Mouse (Mus musculus) MEL (cell line): ENCODE measurements around the gene Nyap2. TPM values are rescaled to one million over a fixed set of nuclear protein-coding genes. Genes with fewer than 3 reads are reported as not detected.
A peak's percentile ranks its signal among the peaks of the same experiment; 100 is the strongest.

Source experiments
- DNase-seq: peaks from one replicate; pipeline ENCODE4 v3.0.0; 2011; ENCODE audit warnings: low read depth, low spot score
- H3K27ac ChIP-seq: 2 replicates; pipeline ENCODE4 v1.5.1; 2012; ENCODE audit warnings: low read depth, mild to moderate bottlenecking, control low read depth, low read length, moderate library complexity; ENCODE audit not compliant: control insufficient read depth
- H3K27me3 ChIP-seq, 2 experiments: fragments of 150-350 bp in 1 of 2; sonication (generic) in 1 of 2; 2 replicates each; pipeline ENCODE4 v1.6.1; 2012; ENCODE audit warnings: low read length in 2 of 2, mild to moderate bottlenecking in 2 of 2, improper control_type of control experiment in 1 of 2, moderate library complexity in 1 of 2; ENCODE audit not compliant: insufficient read depth in 2 of 2, control insufficient read depth in 1 of 2
- H3K36me3 ChIP-seq, 2 experiments: 2 replicates each; pipeline ENCODE4 v1.6.1; 2012 to 2014; ENCODE audit warnings: low read length in 2 of 2, improper control_type of control experiment in 1 of 2, inconsistent platforms in 1 of 2, mild to moderate bottlenecking in 1 of 2; ENCODE audit not compliant: insufficient read depth in 2 of 2, control insufficient read depth in 1 of 2
- H3K4me1 ChIP-seq, 2 experiments: fragments of 150-350 bp in 1 of 2; sonication (generic) in 1 of 2; 2 replicates each; pipeline ENCODE4 v1.6.1; 2012; ENCODE audit warnings: low read length in 2 of 2, improper control_type of control experiment in 1 of 2, mild to moderate bottlenecking in 1 of 2; ENCODE audit not compliant: insufficient read depth in 2 of 2, control insufficient read depth in 1 of 2
- H3K4me3 ChIP-seq, 2 experiments: fragments of 150-350 bp in 1 of 2; sonication (generic) in 1 of 2; 2 replicates each; pipeline ENCODE4 v1.5.1; 2012; ENCODE audit warnings: low read depth in 2 of 2, low read length in 2 of 2, mild to moderate bottlenecking in 2 of 2, moderate library complexity in 2 of 2, control low read depth in 1 of 2, improper control_type of control experiment in 1 of 2; ENCODE audit not compliant: control insufficient read depth in 1 of 2, insufficient read depth in 1 of 2
- H3K79me2 ChIP-seq: 2 replicates; pipeline ENCODE4 v1.6.1; 2012; ENCODE audit warnings: mild to moderate bottlenecking, low read length, moderate library complexity; ENCODE audit not compliant: control insufficient read depth, poor library complexity, insufficient read depth
- H3K9ac ChIP-seq: 2 replicates; pipeline ENCODE4 v1.6.1; 2012; ENCODE audit warnings: low read depth, mild to moderate bottlenecking, control low read depth, low read length, moderate library complexity; ENCODE audit not compliant: control insufficient read depth, poor library complexity, severe bottlenecking
- H3K9me3 ChIP-seq: fragments of 150-350 bp; sonication (generic); replicated peaks from 2 replicates; pipeline ENCODE4 v1.6.1; 2012; ENCODE audit warnings: mild to moderate bottlenecking, low read length, improper control_type of control experiment, moderate library complexity; ENCODE audit not compliant: insufficient read depth
- BHLHE40 ChIP-seq: IDR thresholded peaks from 2 replicates; pipeline ENCODE4 v1.6.1; 2012; ENCODE audit warnings: low read depth, mild to moderate bottlenecking, inconsistent platforms, low read length, improper control_type of control experiment, borderline replicate concordance
- CTCF ChIP-seq, 3 experiments: IDR thresholded peaks in 2 of 3; conservative IDR thresholded peaks in 1 of 3; 2 replicates each; pipeline ENCODE4 v1.5.1; 2011 to 2012; ENCODE audit warnings: low read length in 3 of 3, low read depth in 2 of 3, mild to moderate bottlenecking in 2 of 3, improper control_type of control experiment in 1 of 3, inconsistent platforms in 1 of 3, mixed read lengths in 1 of 3, moderate library complexity in 1 of 3; ENCODE audit not compliant: control insufficient read depth in 1 of 3, insufficient read depth in 1 of 3, poor library complexity in 1 of 3, severe bottlenecking in 1 of 3
- E2F4 ChIP-seq: IDR thresholded peaks from 2 replicates; pipeline ENCODE4 v1.6.1; 2011; ENCODE audit warnings: low read depth, low read length, improper control_type of control experiment, borderline replicate concordance
- ELF1 ChIP-seq: IDR thresholded peaks from 2 replicates; pipeline ENCODE4 v1.6.1; 2014; ENCODE audit warnings: low read depth, mild to moderate bottlenecking, inconsistent platforms, low read length, improper control_type of control experiment, moderate library complexity
- EP300 ChIP-seq, 2 experiments: IDR thresholded peaks; 2 replicates each; pipeline ENCODE4 v1.6.1; 2011; ENCODE audit warnings: improper control_type of control experiment in 2 of 2, low read length in 2 of 2, low read depth in 1 of 2, mild to moderate bottlenecking in 1 of 2
- ETS1 ChIP-seq: IDR thresholded peaks from 2 replicates; pipeline ENCODE4 v1.6.1; 2012; ENCODE audit warnings: low read depth, mild to moderate bottlenecking, inconsistent platforms, low read length, improper control_type of control experiment, moderate library complexity
- GABPA ChIP-seq: IDR thresholded peaks from 2 replicates; pipeline ENCODE4 v1.6.1; 2012; ENCODE audit warnings: low read depth, mild to moderate bottlenecking, inconsistent platforms, low read length, improper control_type of control experiment, moderate library complexity
- HCFC1 ChIP-seq: IDR thresholded peaks from 2 replicates; pipeline ENCODE4 v1.6.1; 2012; ENCODE audit warnings: low read depth, mild to moderate bottlenecking, inconsistent platforms, low read length, improper control_type of control experiment, moderate library complexity
- MEF2A ChIP-seq: IDR thresholded peaks from 2 replicates; pipeline ENCODE4 v1.6.1; 2014; ENCODE audit warnings: low read depth, mild to moderate bottlenecking, inconsistent platforms, low read length, improper control_type of control experiment; ENCODE audit not compliant: poor library complexity, insufficient replicate concordance, severe bottlenecking; ENCODE audit errors: extremely low read depth
- MXI1 ChIP-seq: IDR thresholded peaks from 2 replicates; pipeline ENCODE4 v1.6.1; 2011; ENCODE audit warnings: mild to moderate bottlenecking, low read depth, low read length, improper control_type of control experiment
- MYB ChIP-seq: IDR thresholded peaks from 2 replicates; pipeline ENCODE4 v1.6.1; 2011; ENCODE audit warnings: mild to moderate bottlenecking, low read depth, low read length, improper control_type of control experiment
- MYC ChIP-seq: IDR thresholded peaks from 2 replicates; pipeline ENCODE4 v1.6.1; 2011; ENCODE audit warnings: low read depth, mild to moderate bottlenecking, low read length, improper control_type of control experiment, moderate library complexity
- NELFE ChIP-seq: IDR thresholded peaks from 2 replicates; pipeline ENCODE4 v1.6.1; 2011; ENCODE audit warnings: low read depth, low read length, improper control_type of control experiment
- NRF1 ChIP-seq: IDR thresholded peaks from 2 replicates; pipeline ENCODE4 v1.6.1; 2014; ENCODE audit warnings: low read depth, mild to moderate bottlenecking, inconsistent platforms, low read length, improper control_type of control experiment, moderate library complexity; ENCODE audit not compliant: poor library complexity, insufficient read depth, severe bottlenecking
- POLR2AphosphoS2 ChIP-seq: IDR thresholded peaks from 2 replicates; pipeline ENCODE4 v1.6.1; 2011; ENCODE audit warnings: low read length, improper control_type of control experiment
- RAD21 ChIP-seq: IDR thresholded peaks from 2 replicates; pipeline ENCODE4 v1.6.1; 2011; ENCODE audit warnings: mild to moderate bottlenecking, low read depth, low read length, improper control_type of control experiment
- SIN3A ChIP-seq: IDR thresholded peaks from 2 replicates; pipeline ENCODE4 v1.6.1; 2012; ENCODE audit warnings: low read length, improper control_type of control experiment, inconsistent platforms
- SMC3 ChIP-seq: IDR thresholded peaks from 2 replicates; pipeline ENCODE4 v1.6.1; 2011; ENCODE audit warnings: low read depth, low read length, improper control_type of control experiment
- TBP ChIP-seq: IDR thresholded peaks from 2 replicates; pipeline ENCODE4 v1.8.0; 2011; ENCODE audit warnings: low read depth, low read length, improper control_type of control experiment
- USF1 ChIP-seq: IDR thresholded peaks from 2 replicates; pipeline ENCODE4 v1.6.1; 2014; ENCODE audit warnings: low read depth, mild to moderate bottlenecking, inconsistent platforms, low read length, improper control_type of control experiment, moderate library complexity
- ZC3H11A ChIP-seq: IDR thresholded peaks from 2 replicates; pipeline ENCODE4 v1.6.1; 2012; ENCODE audit warnings: low read depth, mild to moderate bottlenecking, inconsistent platforms, low read length, improper control_type of control experiment
- ZMIZ1 ChIP-seq: IDR thresholded peaks from 2 replicates; pipeline ENCODE4 v1.6.1; 2012; ENCODE audit warnings: low read depth, mild to moderate bottlenecking, inconsistent platforms, low read length, improper control_type of control experiment, moderate library complexity
- polyA plus RNA-seq, 2 experiments: library from polyadenylated mRNA; stranded (reverse) in 1 of 2; unstranded in 1 of 2; fragments of >175 nt in 1 of 2; fragments of >200 nt in 1 of 2; gene quantifications; 2 replicates each; pipeline versions ENCODE4 v1.2.1 to v1.2.4; 2012; ENCODE audit warnings: low replicate concordance in 2 of 2, low read depth in 1 of 2; ENCODE audit not compliant: insufficient read length in 2 of 2, insufficient read depth in 1 of 2, missing spikeins in 1 of 2
- total RNA-seq: library from RNA; depleted of rRNA; stranded (reverse); fragments of 300-350 nt; gene quantifications from 2 replicates; pipeline ENCODE4 v1.2.3, GENCODE M21; 2012

Gene Nyap2
- total and polyA plus RNA-seq, 3 experiments, result not detected

- H3K27me3 ChIP-seq, result no peaks in the 10 kb centered on the region
- no peak overlapping the region for H3K9ac ChIP-seq
- H3K9me3 ChIP-seq, result no peaks in the 10 kb centered on the region
- H3K79me2 ChIP-seq, result no peaks in the 10 kb centered on the region
- DNase-seq, result peak; percentile 44
- H3K36me3 ChIP-seq, result no peaks in the 10 kb centered on the region
- H3K27ac ChIP-seq, result no peak overlapping the region
- H3K4me1 ChIP-seq, result no peaks in the 10 kb centered on the region
- TF ChIP-seq ZC3H11A (peak; percentile 54), ETS1 (no peak), RAD21 (peak; percentile 66), SMC3 (peak; percentile 53), HCFC1 (no peak), MYC (no peak), MXI1 (no peak), CTCF (IDR thresholded peaks at IDR 0.05 in 2 of 3, conservative IDR thresholded peaks at IDR 0.05 in 1 of 3; ENCODE audit: control insufficient read depth in 1 of 3, insufficient read depth in 1 of 3, low read depth in 2 of 3, low read length in 3 of 3, poor library complexity in 1 of 3, severe bottlenecking in 1 of 3) (peak in 2 of 3 experiments; percentile 64 to 65; a peak in 4 of 6 replicates)
- H3K4me3 ChIP-seq, result no peak overlapping the region
Observed at GRCm38 (mm10) chr1:81287088-81287487, 210.3 kb downstream of the Nyap2 start.

- H3K9ac ChIP-seq, result no peak overlapping the region
- no peak for TF ChIP-seq MYB
- peak in 1 of 3 experiments; percentile 25; a peak in 2 of 6 replicates for TF ChIP-seq CTCF (IDR thresholded peaks at IDR 0.05 in 2 of 3, conservative IDR thresholded peaks at IDR 0.05 in 1 of 3; ENCODE audit: control insufficient read depth in 1 of 3, insufficient read depth in 1 of 3, low read depth in 2 of 3, low read length in 3 of 3, poor library complexity in 1 of 3, severe bottlenecking in 1 of 3)
- peak; percentile 32; the same call in 1 of the 2 replicates for TF ChIP-seq SMC3
- TF ChIP-seq EP300 (IDR thresholded peaks at IDR 0.05; ENCODE audit: low read depth in 1 of 2, low read length in 2 of 2), result no peak
- TF ChIP-seq SIN3A, result no peak
- no peaks in the 10 kb centered on the region for H3K79me2 ChIP-seq
- H3K4me1 ChIP-seq, result no peaks in the 10 kb centered on the region
- H3K36me3 ChIP-seq, result no peaks in the 10 kb centered on the region
- H3K9me3 ChIP-seq, result no peaks in the 10 kb centered on the region
- H3K27ac ChIP-seq, result no peak overlapping the region
- no peaks in the 10 kb centered on the region for H3K27me3 ChIP-seq
- no peak overlapping the region for H3K4me3 ChIP-seq
- DNase-seq, result peak; percentile 11
Observed at GRCm38 (mm10) chr1:81300735-81301134, 224.0 kb downstream of the Nyap2 start.

- peak; percentile 30 for DNase-seq
- no peaks in the 10 kb centered on the region for H3K79me2 ChIP-seq
- no peak overlapping the region for H3K9ac ChIP-seq
- no peaks in the 10 kb centered on the region for H3K9me3 ChIP-seq
- no peak overlapping the region for H3K4me3 ChIP-seq
- TF ChIP-seq RAD21, result peak; percentile 42
- TF ChIP-seq SIN3A, result no peak
- TF ChIP-seq CTCF (IDR thresholded peaks at IDR 0.05 in 2 of 3, conservative IDR thresholded peaks at IDR 0.05 in 1 of 3; ENCODE audit: control insufficient read depth in 1 of 3, insufficient read depth in 1 of 3, low read depth in 2 of 3, low read length in 3 of 3, poor library complexity in 1 of 3, severe bottlenecking in 1 of 3), result peak in 2 of 3 experiments; percentile 32 to 47; a peak in 3 of 6 replicates
- TF ChIP-seq SMC3, result peak; percentile 27
- TF ChIP-seq E2F4, result no peak
- no peak for TF ChIP-seq MEF2A
- no peak for TF ChIP-seq NRF1
- no peak for TF ChIP-seq BHLHE40
- TF ChIP-seq TBP, result no peak
- no peak for TF ChIP-seq USF1
- no peak for TF ChIP-seq ZMIZ1
- TF ChIP-seq POLR2AphosphoS2, result no peak
- no peak for TF ChIP-seq ELF1
- TF ChIP-seq NELFE, result no peak
- TF ChIP-seq GABPA, result no peak
- TF ChIP-seq, all 39 proteins: peak for 3
- H3K27me3 ChIP-seq, result no peaks in the 10 kb centered on the region
- no peaks in the 10 kb centered on the region for H3K36me3 ChIP-seq
- H3K4me1 ChIP-seq, result no peaks in the 10 kb centered on the region
- no peak overlapping the region for H3K27ac ChIP-seq
Observed at GRCm38 (mm10) chr1:81301661-81302060, 224.9 kb downstream of the Nyap2 start.
